Mouse (Mus musculus): ENCODE data around the gene Cdh16.

DNA sequence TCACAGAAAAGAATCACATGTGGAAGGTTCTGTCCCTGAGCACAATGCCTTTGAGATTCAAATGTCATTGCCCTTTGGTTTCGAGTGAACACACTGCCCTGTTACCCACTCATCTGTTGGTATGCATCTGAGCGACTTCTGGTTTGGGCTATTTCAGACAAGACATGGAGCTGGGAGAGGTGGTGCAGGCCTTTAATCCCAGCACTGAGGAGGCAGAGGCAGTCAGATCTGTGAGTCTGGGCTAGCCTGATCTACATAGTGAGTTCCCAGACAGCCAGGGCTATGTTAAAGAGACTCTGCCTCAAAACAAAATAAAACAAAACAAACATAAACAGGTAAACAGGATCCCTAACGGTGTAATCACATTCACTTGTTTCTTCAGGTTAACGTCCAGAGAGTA is 31.4 kb upstream of the Cdh16 start:
- TF ChIP-seq CTCF (IDR thresholded peaks at IDR 0.05; ENCODE audit: extremely low read depth, insufficient read length, insufficient replicate concordance, low read depth, low read length) (no peak), POLR2A (IDR thresholded peaks at IDR 0.05; ENCODE audit: low read depth, low read length) (no peak)
